Mouse (Mus musculus) lung, embryonic 15.5 days (tissue): Measurements from ENCODE around the gene Kars. TPM values are rescaled to one million over a fixed set of nuclear protein-coding genes. Genes with fewer than 3 reads are reported as not detected.

Experiments used
- ATAC-seq: fragments of 200-750 bp; cut with Nextera tagmentation; 2 replicates; pipeline ENCODE4 v1.8.0; 2017; ENCODE audit warnings: moderate number of reproducible peaks, borderline replicate concordance; ENCODE audit not compliant: low FRiP score, low TSS enrichment; ENCODE audit errors: extremely low read depth
- H3K27ac ChIP-seq: fragments of 300-500 bp; sonication (generic); 2 replicates; pipeline ENCODE4 v1.5.1; 2015; ENCODE audit warnings: moderate library complexity, mild to moderate bottlenecking, inconsistent platforms
- H3K27me3 ChIP-seq: fragments of 300-500 bp; sonication (generic); 2 replicates; pipeline ENCODE4 v1.6.1; 2015; ENCODE audit warnings: inconsistent platforms
- H3K36me3 ChIP-seq: fragments of 300-500 bp; sonication (generic); 2 replicates; pipeline ENCODE4 v1.6.1; 2015; ENCODE audit warnings: inconsistent platforms
- H3K4me1 ChIP-seq: fragments of 300-500 bp; sonication (generic); 2 replicates; pipeline ENCODE4 v1.6.1; 2015; ENCODE audit warnings: inconsistent platforms
- H3K4me2 ChIP-seq: fragments of 300-500 bp; sonication (generic); 2 replicates; pipeline ENCODE4 v1.6.1; 2015; ENCODE audit warnings: inconsistent platforms, mild to moderate bottlenecking, moderate library complexity
- H3K4me3 ChIP-seq: fragments of 300-500 bp; sonication (generic); 2 replicates; pipeline ENCODE4 v1.5.1; 2015; ENCODE audit warnings: mild to moderate bottlenecking, inconsistent platforms
- H3K9ac ChIP-seq: fragments of 300-500 bp; sonication (generic); 2 replicates; pipeline ENCODE4 v1.6.1; 2015; ENCODE audit warnings: inconsistent platforms
- H3K9me3 ChIP-seq: fragments of 300-500 bp; sonication (generic); 2 replicates; pipeline ENCODE4 v1.6.1; 2016; ENCODE audit warnings: inconsistent platforms
- WGBS: fragments of 180-500 bp; shearing (Covaris S2); methylation state at CpG from one replicate; pipeline ENCODE4 v1.1.7; 2015; 5-methylcytosine and 5-hydroxymethylcytosine counted together
- polyA plus RNA-seq: library from polyadenylated mRNA; unstranded; fragments of >200 nt; fragmentation: Nextera tagmentation; extraction: Ambion mirVana; gene quantifications from 2 replicates; pipeline ENCODE4 v1.2.1, GENCODE M21; 2015

Kars gene
- polyA plus RNA-seq, 1 experiment from 2014 or later = 188 TPM

DNA sequence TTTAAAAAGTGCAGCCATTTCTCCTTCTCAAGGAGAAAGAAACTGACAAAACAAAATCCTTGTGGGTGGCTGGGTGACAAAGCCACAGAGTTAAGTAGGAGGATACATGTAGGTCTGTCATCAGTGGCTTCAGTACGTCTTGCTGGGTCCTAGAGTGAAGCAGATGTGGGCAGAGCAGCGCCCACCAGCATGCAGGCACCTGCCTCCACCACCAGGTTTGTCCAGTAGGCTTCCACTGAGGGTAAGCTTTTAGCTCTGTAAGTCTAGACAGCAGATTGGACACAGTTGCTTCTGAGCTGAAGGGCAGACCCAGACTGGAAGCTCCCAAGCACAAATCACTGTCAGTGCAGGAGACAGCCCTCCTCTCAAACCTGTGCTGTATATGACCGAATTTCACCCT, 49.8 kb downstream of the Kars start:
- no peak overlapping the region for H3K27ac ChIP-seq
- H3K9ac ChIP-seq = no peak overlapping the region
- 63% methylated on average over 3 of the region's 3 CpGs for WGBS
- no peak overlapping the region for H3K4me3 ChIP-seq
- H3K4me2 ChIP-seq = no peak overlapping the region
- peaks cover 14% of the 10 kb centered on the region for H3K36me3 ChIP-seq
- no peak for ATAC-seq
- no peaks in the 10 kb centered on the region for H3K9me3 ChIP-seq
- no peaks in the 10 kb centered on the region for H3K4me1 ChIP-seq
- H3K27me3 ChIP-seq = no peaks in the 10 kb centered on the region

DNA sequence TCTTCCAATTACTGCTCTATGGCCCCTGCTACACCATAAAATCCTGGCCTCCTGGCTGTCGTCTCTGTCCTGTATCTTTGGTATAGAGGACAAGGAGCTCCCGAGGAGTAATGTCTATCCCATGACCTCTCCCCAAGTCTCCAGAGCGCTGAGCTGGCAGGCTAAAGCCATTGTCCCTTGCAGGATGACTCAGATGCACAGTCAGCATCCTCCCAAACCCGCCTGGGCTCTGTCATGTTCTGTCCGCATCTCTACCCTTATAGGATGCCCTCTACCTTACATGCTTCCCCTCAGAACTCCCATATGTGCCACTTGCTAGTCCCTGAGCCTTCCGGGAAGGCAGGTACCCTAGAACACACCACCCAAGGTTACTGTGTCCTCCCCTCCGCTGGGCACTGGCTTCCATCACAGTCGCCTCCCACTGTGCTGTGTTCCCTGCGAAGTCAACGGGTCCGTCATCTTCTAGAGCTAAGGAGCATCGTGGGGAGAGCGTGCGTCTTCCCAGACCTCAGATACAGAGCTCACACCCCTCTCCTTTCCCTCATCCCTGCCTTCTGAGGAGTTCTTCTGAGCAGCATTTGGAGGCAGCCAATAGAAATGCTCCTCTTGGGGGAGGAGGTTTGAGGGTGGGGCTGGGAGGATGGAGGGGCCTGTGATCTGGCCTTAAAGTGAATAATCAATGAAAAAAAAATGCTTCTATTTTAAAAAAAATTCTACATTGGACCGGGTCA, 50.4 kb downstream of the Kars start:
- no peak overlapping the region for H3K9ac ChIP-seq
- peaks cover 16% of the 10 kb centered on the region for H3K36me3 ChIP-seq
- no peaks in the 10 kb centered on the region for H3K4me1 ChIP-seq
- WGBS = 71% methylated on average over 15 of the region's 15 CpGs
- no peaks in the 10 kb centered on the region for H3K27me3 ChIP-seq
- H3K9me3 ChIP-seq = no peaks in the 10 kb centered on the region
- no peak overlapping the region for H3K27ac ChIP-seq
- ATAC-seq = no peak
- H3K4me3 ChIP-seq = no peak overlapping the region
- no peak overlapping the region for H3K4me2 ChIP-seq

DNA sequence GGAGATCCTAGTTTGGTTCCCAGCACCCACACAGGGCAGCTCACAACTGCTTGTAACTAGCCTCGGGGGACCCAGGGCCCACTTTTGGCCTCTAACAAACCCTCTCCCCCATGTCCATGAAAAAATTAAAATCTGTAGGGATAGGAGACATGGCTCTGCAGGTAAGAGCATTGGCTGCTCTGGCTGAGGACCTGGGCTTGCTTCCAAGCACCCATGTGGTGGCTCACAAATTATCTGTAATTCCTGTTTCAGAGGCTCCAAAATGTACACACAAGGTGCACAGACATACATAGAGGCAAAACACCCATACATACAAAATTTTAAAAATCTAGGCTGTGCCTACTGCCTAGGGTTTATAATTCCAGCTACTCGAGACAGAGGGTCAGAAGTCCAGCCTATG, 53.9 kb downstream of the Kars start:
- 92% methylated on average over 2 of the region's 2 CpGs for WGBS
- no peak overlapping the region for H3K27ac ChIP-seq

DNA sequence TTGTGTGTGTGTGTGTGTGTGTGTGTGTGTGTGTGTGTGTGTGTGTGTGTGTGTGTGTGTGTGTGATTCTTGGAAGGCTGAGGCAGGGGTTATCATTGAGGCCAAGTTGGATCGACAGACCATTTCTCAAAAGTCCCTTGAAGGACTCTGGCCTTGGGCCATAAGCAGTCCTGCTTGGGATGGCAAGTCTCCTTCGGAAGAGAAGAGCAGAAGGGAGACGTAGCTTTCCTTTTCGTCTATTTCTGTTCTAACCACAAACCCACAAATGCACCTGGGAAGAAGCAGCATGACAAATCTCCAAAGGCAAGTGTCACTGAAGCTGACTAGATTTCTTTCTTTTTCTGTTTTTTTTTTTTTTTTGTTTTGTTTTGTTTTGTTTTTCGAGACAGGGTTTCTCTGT, 55.2 kb downstream of the Kars start:
- H3K36me3 ChIP-seq = peaks cover 50% of the 10 kb centered on the region

More for the DNA sequence above, 53.9 kb downstream of the Kars start:
- Histone ChIP-seq H3K9me3 (no peaks in the 10 kb centered on the region), H3K9ac (no peak overlapping the region), H3K36me3 (peaks cover 42% of the 10 kb centered on the region), H3K4me2 (no peak overlapping the region), H3K4me1 (no peaks in the 10 kb centered on the region), H3K4me3 (no peak overlapping the region), H3K27me3 (no peaks in the 10 kb centered on the region)
- no peak for ATAC-seq

DNA sequence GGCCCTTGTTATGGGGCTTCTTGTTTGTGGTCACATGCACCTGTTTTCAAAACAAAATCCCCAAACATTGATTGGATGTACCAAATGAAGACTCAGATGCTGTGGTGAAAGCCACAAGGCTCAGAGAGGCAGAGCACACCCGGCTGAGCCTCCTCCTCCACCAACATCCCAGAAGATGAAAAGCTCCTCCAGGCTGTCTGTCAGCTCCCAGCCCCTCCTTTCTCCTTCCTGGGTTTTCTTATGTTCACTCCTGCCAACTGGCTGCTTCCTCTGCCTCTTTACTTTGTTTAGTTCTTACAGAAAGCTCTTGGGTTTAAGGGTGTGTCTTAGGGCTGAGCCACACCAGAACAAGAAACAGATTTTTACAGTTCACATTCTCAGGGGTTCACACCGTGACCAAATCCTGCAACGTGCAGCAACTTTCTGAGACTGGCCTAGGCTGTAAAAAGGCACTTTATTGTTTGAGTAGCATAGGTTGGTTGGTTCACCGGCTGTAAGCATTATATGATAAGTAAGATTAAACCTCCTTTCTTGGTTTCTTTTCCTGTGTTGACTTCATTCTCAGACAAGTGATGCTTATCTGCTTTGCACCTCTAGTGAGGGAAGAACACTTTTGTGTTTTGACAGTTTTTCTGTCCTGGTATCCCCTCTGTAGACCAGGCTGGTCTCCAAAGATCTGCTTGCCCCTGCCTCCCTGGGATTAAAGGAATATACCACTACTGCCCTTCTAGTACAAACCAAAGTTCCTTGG, 56.1 kb downstream of the Kars start:
- 83% methylated on average over 4 of the region's 4 CpGs for WGBS
- H3K27me3 ChIP-seq = no peaks in the 10 kb centered on the region
- no peak overlapping the region for H3K4me3 ChIP-seq
- H3K36me3 ChIP-seq = peaks cover 50% of the 10 kb centered on the region
- H3K9ac ChIP-seq = no peak overlapping the region
- ATAC-seq = no peak
- no peaks in the 10 kb centered on the region for H3K9me3 ChIP-seq
- no peak overlapping the region for H3K4me2 ChIP-seq
- H3K4me1 ChIP-seq = no peaks in the 10 kb centered on the region
- no peak overlapping the region for H3K27ac ChIP-seq

More for the DNA sequence above, 55.2 kb downstream of the Kars start:
- WGBS = 81% methylated on average over 5 of the region's 5 CpGs
- H3K4me3 ChIP-seq = no peak overlapping the region
- H3K9ac ChIP-seq = no peak overlapping the region
- ATAC-seq = no peak
- no peak overlapping the region for H3K27ac ChIP-seq
- no peaks in the 10 kb centered on the region for H3K27me3 ChIP-seq
- H3K4me1 ChIP-seq = no peaks in the 10 kb centered on the region
- H3K4me2 ChIP-seq = no peak overlapping the region
- no peaks in the 10 kb centered on the region for H3K9me3 ChIP-seq

DNA sequence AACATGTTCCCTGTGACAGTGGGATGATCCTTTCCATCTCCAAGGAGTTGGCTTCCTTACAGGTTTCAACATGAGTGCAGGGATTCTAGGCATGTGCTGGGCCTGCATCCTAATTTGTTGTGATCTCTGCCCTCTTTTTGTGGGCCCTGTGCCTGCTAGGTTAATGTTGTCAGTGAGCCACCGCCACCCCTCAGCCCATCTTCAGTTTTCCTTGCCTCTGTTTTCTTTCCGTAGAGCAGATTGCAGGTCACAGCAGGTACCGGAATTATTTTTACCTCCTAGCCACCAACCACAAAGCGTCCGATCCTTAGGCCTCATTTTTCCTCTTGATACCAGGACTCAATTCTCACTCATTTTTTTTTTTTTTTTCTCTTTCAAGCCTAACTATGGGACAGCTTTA, 59.2 kb downstream of the Kars start:
- no peaks in the 10 kb centered on the region for H3K9me3 ChIP-seq
- no peaks in the 10 kb centered on the region for H3K27me3 ChIP-seq
- no peak overlapping the region for H3K27ac ChIP-seq
- H3K9ac ChIP-seq = no peak overlapping the region
- no peak for ATAC-seq
- H3K4me3 ChIP-seq = no peak overlapping the region
- H3K4me2 ChIP-seq = no peak overlapping the region
- H3K4me1 ChIP-seq = no peaks in the 10 kb centered on the region
- WGBS = 89% methylated on average over 5 of the region's 5 CpGs
- H3K36me3 ChIP-seq = peaks cover 55% of the 10 kb centered on the region

DNA sequence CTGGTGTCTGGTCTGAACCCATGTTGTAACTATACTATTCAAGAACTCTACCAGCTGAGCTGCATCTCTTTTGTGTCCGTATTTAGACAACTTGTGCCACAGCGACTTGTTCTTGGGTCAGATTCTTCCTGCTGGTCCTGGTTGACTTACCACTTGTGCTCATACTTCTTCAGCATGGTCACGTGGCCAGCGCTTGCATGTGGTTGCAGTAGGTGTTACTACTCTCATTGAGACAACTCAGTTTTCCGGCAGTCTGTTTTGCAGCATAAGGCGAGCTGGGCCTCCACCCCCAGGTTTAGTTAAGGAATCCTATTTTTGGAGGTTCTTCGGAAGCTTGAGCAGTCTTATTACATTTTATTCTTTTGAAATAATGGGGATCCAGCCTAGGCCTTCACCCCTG, 59.8 kb downstream of the Kars start:
- Histone ChIP-seq H3K9me3 (no peaks in the 10 kb centered on the region), H3K9ac (no peak overlapping the region), H3K27ac (no peak overlapping the region), H3K4me3 (no peak overlapping the region), H3K4me1 (no peaks in the 10 kb centered on the region), H3K27me3 (no peaks in the 10 kb centered on the region), H3K4me2 (no peak overlapping the region), H3K36me3 (peaks cover 54% of the 10 kb centered on the region)
- no peak for ATAC-seq
- 92% methylated on average over 7 of the region's 7 CpGs for whole genome bisulfite sequencing

DNA sequence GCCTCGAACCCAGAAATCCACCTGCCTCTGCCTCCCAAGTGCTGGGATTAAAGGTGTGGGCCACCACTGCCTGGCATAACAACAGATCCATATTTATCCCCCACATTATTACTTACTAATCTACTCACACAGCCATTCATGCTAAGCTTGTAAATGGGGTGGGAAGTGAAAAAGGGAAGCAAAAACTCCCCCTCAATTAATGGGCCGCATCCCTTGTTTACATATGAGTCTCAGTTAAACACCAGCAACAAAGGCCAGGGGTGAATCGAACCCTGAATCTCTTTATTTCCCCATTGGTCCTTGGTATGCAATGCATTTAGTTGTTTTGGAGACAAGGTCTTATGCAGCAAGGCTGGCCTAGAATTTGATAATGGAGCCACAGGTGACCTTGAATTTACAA, 60.3 kb downstream of the Kars start:
- no peaks in the 10 kb centered on the region for H3K9me3 ChIP-seq
- ATAC-seq = no peak
- H3K27ac ChIP-seq = no peak overlapping the region
- no peaks in the 10 kb centered on the region for H3K27me3 ChIP-seq
- no peaks in the 10 kb centered on the region for H3K4me1 ChIP-seq
- no peak overlapping the region for H3K4me2 ChIP-seq
- WGBS = 87% methylated on average over 3 of the region's 3 CpGs
- peaks cover 55% of the 10 kb centered on the region for H3K36me3 ChIP-seq
- H3K9ac ChIP-seq = no peak overlapping the region
- no peak overlapping the region for H3K4me3 ChIP-seq

DNA sequence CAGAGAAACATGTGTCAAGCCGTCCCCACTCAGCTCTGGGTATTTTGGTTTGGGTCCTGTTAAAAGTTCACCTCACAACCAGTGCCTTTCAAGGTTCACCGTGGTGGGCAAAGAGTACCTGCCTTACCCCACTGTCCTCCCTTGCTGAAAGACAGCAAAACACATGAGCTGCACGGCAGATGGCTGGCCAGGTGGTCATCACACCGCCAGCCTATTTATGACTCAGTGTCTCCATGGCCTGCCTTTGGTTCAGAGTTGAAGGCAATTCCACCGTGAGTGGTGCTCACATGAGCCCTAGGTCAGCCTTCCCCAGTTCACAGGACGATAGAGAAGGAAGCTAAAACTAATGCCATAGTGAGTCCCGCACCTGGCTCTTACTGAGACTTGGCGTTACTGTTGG, 63.2 kb downstream of the Kars start:
- no peak overlapping the region for H3K4me2 ChIP-seq

DNA sequence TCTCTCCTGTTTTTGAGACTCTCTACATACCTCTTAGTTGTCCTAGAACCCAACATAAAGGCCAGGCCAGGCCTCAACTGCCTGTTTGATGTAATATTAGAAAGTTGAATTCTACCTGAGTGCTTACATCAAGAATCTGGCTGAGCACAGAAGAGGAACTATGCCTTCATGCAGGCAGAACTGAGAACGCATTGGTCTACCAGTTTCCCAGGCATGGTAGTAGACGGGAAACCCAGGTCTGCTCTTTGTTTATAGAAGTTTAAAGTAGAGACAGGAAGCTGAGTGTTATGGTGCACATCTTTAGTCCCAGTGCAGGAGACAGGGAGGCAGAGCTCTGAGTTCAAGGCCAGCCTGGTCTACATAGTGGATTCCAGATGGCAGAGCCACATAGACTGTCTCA, 64.0 kb downstream of the Kars start:
- H3K4me3 ChIP-seq = no peak overlapping the region
- H3K4me1 ChIP-seq = peaks cover under 1% of the 10 kb centered on the region; the same call in 1 of the 2 replicates
- no peak overlapping the region for H3K9ac ChIP-seq
- no peak for ATAC-seq
- no peak overlapping the region for H3K4me2 ChIP-seq
- no peaks in the 10 kb centered on the region for H3K27me3 ChIP-seq
- H3K27ac ChIP-seq = no peak overlapping the region
- H3K36me3 ChIP-seq = peaks cover 55% of the 10 kb centered on the region
- 74% methylated on average over 2 of the region's 2 CpGs for WGBS
- no peaks in the 10 kb centered on the region for H3K9me3 ChIP-seq

More for the DNA sequence above, 63.2 kb downstream of the Kars start:
- Histone ChIP-seq H3K36me3 (peaks cover 58% of the 10 kb centered on the region), H3K4me3 (no peak overlapping the region), H3K27me3 (no peaks in the 10 kb centered on the region), H3K27ac (no peak overlapping the region), H3K4me1 (no peaks in the 10 kb centered on the region), H3K9me3 (no peaks in the 10 kb centered on the region), H3K9ac (no peak overlapping the region)
- WGBS = 92% methylated on average over 8 of the region's 8 CpGs
- no peak for ATAC-seq

DNA sequence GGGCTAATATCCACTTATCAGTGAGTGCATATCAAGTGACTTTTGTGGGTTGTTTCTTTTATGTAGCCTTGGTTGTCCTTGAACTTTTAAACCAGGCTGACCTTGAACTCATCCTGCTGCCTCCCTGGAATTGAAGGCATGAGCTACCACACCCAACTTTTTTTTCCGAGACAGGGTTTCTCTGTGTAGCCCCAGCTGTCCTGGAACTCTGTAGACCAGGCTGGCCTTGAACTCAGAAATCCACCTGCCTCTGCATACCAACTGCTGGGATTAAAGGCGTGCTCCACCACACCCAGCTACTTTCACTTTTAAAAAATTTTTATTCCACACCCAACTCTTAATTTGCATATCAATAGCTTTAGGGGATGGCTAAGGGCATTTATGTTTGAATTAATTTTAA, 67.6 kb downstream of the Kars start:
- H3K4me2 ChIP-seq = no peak overlapping the region
- H3K27ac ChIP-seq = no peak overlapping the region
- peaks cover 46% of the 10 kb centered on the region for H3K36me3 ChIP-seq
- H3K9me3 ChIP-seq = no peaks in the 10 kb centered on the region
- H3K4me1 ChIP-seq = peaks cover 19% of the 10 kb centered on the region
- no peaks in the 10 kb centered on the region for H3K27me3 ChIP-seq
- WGBS = 87% methylated on average over 2 of the region's 2 CpGs
- ATAC-seq = no peak
- no peak overlapping the region for H3K4me3 ChIP-seq
- no peak overlapping the region for H3K9ac ChIP-seq
